Mouse (Mus musculus) layer of hippocampus, adult 2 months (tissue): ENCODE measurements around the gene Gdf3. TPM values are rescaled to one million over a fixed set of nuclear protein-coding genes. Genes with fewer than 3 reads are reported as not detected.
"Not testable (repeated sequence)": the region's sequence is repeated elsewhere in the genome, so short reads cannot be mapped to it uniquely, and the experiment has no call there.

Experiments used
- DNase-seq, 2 experiments: peaks; one replicate each; pipeline ENCODE4 v3.0.0; 2022; ENCODE audit warnings: low spot score in 2 of 2
- H3K27ac ChIP-seq: fragments of 200-600 bp; 2 replicates; pipeline ENCODE4 v1.8.1; 2022
- H3K4me3 ChIP-seq: fragments of 200-600 bp; 2 replicates; pipeline ENCODE4 v1.8.1; 2022; ENCODE audit warnings: mild to moderate bottlenecking
- CTCF ChIP-seq: fragments of 200-600 bp; conservative IDR thresholded peaks from 2 replicates; pipeline ENCODE4 v1.8.1; 2022; ENCODE audit warnings: antibody characterized with exemption, mild to moderate bottlenecking, moderate library complexity
- total RNA-seq, 2 experiments: library from RNA; stranded (reverse); gene quantifications; 2 replicates each; pipeline ENCODE4 v1.2.3; 2021

Gdf3 gene
- total RNA-seq, 2 experiments from 2014 or later, result not detected

DNA sequence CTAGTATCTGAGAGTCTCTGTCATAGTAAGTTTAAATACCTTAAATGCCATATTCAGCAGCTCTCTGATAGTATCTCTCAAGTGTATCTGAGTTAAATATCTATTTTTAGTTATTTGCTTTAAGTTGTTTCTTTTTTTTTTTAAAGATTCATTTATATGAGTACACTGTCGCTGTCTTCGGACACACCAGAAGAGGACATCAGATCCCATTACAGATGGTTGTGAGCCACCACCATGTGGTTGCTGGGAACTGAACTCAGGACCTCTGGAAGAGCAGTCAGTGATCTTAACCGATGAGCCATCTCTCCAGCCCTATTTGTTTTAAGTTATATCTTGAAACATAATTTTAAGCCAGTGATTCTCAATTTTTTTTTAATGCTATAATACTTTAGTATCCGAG lies 8.9 kb downstream of the Gdf3 start:
- H3K4me3 ChIP-seq, result no peak overlapping the region
- no peak for TF ChIP-seq CTCF
- H3K27ac ChIP-seq, result no peak overlapping the region
- no peak for DNase-seq

DNA sequence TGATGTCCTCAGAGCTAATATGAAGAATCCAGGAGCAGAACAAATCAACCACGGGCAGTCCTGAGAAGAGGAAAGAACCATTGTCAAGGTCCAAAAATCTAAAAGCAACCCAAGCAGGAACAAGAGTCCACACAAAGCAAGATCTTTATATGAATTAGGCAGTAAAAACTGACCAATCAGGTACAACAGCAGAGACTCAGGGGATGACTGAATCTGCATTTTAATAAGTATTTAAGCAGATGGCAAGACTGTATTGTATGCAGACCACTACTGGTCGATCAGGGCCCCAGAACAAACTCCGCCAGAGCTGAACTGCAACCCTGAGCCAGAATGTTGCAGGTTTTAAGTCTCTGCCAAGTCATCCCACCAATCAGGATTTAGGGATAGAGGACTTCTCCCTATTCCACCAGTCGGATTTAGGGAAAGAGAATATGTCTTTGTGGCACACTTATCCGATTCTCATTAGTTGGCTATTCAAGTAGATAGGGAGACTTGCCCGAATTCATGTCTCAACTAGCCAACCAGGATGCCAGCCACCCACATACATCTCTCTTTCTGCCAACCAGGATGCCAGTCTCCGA lies 9.7 kb downstream of the Gdf3 start:
- no peak overlapping the region for H3K27ac ChIP-seq
- DNase-seq, result no peak
- H3K4me3 ChIP-seq, result no peak overlapping the region
- no peak for TF ChIP-seq CTCF

DNA sequence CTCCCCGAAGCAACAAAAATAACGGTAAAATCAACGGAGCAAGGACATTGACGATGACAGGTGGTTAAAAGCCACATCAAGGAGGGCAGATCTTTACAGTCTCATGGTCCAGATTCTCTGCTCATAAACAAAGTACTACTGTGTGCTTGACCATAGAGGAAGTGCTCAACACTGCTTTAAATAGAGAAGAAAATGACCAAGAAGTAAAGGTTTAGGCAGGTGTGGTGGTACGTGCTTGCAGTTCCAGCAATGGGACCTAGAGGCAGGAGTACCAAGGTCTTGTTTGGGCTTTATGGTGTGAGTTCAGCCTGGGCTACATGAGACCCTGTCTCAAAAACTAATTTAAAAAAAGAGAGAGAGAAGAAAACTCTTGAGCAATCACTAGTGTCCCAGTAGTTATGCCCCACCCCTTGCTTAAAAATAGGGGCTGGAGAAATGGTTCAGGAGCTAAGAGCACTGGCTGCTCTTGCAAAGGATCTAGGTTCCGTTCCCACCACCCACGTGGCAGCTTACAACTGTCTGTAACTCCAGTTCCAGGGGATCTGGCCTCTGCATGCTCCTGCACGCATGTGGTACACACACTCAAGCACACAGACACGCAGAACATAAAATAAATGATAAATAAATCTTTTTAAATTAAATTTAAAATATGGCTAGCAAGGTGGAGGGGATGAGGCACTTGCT lies 10.7 kb downstream of the Gdf3 start:
- TF ChIP-seq CTCF, result no peak
- no peak overlapping the region for H3K4me3 ChIP-seq
- DNase-seq, result no peak
- no peak overlapping the region for H3K27ac ChIP-seq

DNA sequence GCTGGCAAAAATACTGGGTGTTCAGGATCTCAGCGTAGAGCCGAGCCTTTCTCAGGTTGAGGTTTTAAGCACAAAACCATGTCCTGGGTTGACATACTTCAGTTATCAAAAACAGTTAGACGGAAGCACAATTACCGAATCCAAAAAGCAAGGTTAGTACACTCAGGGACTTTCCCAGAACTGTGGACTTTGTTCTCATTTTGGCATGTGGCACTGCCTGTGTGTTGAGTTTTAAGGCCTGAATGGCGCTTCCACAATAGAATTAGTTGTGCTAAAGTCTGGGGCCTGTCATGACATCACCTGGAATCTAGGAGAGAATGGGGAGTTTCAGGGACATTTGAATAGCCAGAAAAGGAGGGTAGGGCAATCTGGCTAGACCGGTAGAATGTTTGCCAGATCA lies 11.5 kb downstream of the Gdf3 start:
- Histone ChIP-seq H3K27ac (no peak overlapping the region), H3K4me3 (no peak overlapping the region)
- no peak for DNase-seq
- no peak for TF ChIP-seq CTCF

DNA sequence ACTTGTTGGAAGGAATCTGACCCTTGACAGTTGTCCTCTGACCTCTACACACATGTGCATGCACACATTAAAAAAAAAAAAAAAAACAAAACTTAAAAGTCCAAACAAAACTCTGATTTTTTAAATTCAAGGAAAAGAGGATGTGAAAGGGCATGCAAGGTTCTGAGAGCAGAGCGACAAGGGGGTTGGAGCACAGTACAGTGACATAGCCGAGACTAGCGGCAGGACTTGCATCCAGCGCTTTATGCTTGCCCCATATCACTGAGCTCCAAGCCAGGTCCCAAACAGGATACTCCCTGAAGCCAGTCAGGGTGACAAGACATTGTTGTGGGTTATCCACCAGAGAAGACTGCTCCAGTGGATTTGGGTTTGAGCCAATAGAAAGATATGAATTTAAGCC lies 11.9 kb downstream of the Gdf3 start:
- no peak for DNase-seq
- TF ChIP-seq CTCF, result no peak

DNA sequence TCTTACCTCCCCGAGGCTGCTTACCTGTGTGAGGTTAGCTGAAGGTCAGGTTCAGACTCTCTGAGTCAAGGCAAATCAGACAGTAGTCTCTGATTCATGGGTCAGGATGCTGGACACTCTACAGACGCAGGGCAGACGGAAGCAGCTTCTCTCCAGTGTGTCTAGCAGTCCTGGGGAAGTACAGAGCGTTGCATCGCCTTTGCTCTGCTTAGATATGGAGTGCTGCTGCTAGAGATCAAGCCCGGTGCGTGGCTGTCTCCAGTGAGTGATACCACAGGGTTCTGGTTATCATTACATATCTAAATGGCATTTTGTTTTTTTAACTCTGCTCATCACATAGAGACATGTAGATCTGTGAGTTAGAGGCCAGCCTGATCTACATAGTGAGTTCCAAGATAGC lies 13.3 kb downstream of the Gdf3 start:
- Histone ChIP-seq H3K27ac (no peak overlapping the region), H3K4me3 (no peak overlapping the region)
- TF ChIP-seq CTCF, result no peak
- no peak for DNase-seq

More for the DNA sequence above, 11.9 kb downstream of the Gdf3 start:
- H3K27ac ChIP-seq, result no peak overlapping the region
- H3K4me3 ChIP-seq, result no peak overlapping the region

DNA sequence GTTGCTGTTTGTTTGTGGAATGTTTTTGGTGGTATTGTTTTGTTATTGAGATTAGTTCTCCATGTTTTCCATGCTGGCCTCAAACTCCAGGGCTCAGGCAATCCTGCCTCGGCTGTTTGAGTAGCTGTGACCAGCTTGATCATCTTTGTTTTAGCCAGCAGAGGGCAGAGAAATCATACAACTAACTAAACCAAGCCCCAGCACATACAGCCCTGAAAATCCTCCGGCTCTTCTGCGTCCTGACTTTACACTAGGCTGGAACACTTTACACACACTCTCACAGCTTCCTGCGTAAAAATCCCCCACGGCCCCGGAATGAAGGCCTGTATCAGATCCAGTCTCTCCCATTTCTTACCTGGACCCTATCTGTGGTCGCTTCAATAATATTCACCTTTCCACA lies 14.2 kb downstream of the Gdf3 start:
- DNase-seq, result peak; percentile 11 to 20
- TF ChIP-seq CTCF, result peak; percentile 74
- Histone ChIP-seq H3K27ac (no peak overlapping the region), H3K4me3 (no peak overlapping the region)

DNA sequence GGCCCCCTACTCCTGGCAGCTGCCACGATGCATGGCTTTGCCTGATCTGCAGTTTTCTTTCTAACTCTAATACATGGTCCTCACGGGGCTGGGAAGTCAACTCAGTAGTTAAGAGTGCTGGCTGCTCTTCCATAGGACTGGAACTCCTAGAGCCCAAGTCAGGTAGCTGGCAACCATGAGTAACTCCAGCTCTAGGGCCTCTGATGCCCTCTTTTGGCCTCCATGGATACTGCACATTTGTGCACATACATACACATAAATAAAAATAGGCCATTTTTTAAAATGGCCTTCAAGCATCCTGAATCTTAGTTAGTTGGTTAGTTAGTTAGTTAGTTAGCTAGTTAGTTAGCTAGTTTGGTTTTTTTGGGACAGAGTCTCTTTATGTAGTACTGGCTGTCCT lies 17.0 kb downstream of the Gdf3 start:
- no peak overlapping the region for H3K27ac ChIP-seq
- H3K4me3 ChIP-seq, result no peak overlapping the region
- no peak for DNase-seq
- peak; percentile 35; the same call in 1 of the 2 replicates for TF ChIP-seq CTCF

DNA sequence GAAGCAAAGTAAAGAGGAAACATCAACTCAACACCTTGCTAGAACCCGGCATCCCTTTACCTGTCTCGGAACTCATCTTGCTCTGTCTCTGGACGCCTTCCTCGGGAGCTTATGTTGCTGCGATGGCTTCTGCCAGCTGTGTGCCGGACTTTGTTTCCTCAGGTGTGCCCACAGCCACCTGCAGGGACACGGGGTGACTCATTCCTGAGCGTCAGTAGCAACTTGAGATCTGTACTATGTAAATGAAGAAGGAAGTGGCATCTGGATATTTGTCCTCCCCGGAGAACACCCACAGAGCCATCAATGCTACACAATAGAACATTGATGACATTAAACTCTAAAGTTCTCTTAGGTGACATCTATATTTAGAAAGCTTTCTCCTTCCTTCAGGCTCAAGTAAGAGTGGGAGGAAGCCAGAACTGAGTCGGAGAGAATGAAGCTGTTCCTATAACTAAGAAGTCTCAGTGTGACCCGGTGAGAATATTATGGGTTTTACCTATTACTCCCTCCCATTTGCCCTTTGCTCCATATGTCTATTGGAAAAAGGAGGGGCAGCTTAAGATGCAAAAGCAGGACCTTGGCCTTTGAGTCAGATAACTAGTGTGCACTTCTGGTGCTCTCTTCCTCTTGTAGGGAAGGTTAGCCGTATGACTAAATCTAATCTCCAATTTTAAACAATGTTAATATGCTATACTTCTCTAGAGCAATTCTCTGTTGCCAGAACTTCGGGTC lies 18.7 kb downstream of the Gdf3 start:
- DNase-seq, result no peak
- H3K27ac ChIP-seq, result no peak overlapping the region
- no peak for TF ChIP-seq CTCF
- no peak overlapping the region for H3K4me3 ChIP-seq

DNA sequence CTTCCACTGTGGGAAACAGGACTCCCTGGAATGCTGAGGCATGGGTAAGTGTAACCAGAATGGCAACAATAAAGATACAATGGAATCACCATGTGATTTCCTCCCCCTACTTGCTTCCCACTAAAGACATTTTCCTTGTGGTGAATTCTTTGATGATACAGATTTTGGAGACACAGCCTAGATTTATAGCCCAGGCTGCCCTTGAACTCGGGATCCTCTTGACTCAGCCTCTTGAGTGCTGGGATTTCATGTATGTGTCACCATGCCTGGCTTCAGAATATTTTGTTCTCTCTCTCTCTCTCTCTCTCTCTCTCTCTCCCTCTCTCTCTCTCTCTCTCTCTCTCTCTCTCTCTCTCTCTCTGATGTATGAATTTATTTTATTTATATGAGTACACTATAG lies 30.8 kb downstream of the Gdf3 start:
- TF ChIP-seq CTCF, result no peak
- no peak overlapping the region for H3K27ac ChIP-seq

DNA sequence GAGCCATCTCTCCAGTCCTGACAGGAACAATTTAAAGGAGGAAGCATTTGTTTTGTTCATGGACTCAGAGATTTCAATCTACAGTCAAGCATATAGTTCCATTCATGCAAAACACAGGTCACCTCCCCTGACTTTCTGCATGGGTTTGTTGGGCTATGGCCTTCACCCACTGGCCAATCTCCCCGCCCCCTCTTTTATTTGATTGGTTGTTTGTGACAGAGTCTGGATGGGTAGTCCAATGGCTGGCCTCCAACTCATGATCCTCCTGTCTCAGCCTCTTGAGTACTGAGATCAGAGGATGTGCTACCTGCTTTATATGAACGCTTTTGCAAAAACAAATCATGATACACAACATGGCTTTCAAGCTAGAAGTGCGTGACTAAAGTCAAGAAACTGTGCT lies 32.9 kb downstream of the Gdf3 start:
- Histone ChIP-seq H3K27ac (no peak overlapping the region), H3K4me3 (no peak overlapping the region)
- DNase-seq, result no peak
- TF ChIP-seq CTCF, result no peak

More for the DNA sequence above, 30.8 kb downstream of the Gdf3 start:
- DNase-seq, result no peak
- no peak overlapping the region for H3K4me3 ChIP-seq

DNA sequence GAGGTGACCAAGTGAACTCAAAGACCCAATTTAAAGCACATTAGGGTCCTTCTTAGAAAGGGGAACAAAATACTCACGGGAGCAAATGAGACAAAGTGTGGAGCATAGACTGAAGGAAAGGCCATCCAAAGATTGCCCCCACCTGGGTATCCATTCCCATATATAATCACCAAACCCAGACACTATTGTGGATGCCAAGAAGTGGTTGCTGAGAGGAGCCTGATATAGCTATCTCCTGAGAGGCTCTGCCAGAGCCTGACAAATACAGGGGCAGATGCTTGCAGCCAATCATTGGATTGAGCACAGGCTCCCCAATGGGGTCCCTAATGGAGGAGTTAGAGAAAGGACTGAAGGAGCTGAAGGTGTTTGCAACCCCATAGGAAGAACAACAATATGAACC lies 34.9 kb downstream of the Gdf3 start:
- H3K27ac ChIP-seq, H3K4me3 ChIP-seq, DNase-seq: not testable (repeated sequence)

DNA sequence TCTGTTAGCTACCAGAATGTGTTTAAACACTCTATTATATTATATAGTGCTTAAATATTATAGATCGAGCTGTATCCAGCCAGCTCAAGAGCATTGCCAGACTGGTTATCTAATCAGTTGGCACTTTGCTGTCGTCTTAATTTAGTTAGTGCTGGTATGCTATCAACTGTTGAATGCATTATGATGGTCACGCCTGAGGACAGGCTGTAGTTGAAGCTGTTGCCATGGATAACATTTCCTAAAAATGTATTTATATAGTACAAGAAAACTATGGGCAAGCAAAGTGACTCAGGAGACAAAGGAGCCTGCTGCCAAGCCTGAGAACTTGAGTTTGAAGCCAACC lies 38.3 kb downstream of the Gdf3 start:
- DNase-seq, result no peak

More for the DNA sequence above, 38.3 kb downstream of the Gdf3 start:
- no peak overlapping the region for H3K4me3 ChIP-seq
- H3K27ac ChIP-seq, result no peak overlapping the region
- no peak for TF ChIP-seq CTCF
